Comparison of ENCODE assay signal across 8 mouse cellular contexts in genomic region chr13:113031351-113031750, GRCm38 (mm10). TPM values are rescaled to one million over a fixed set of nuclear protein-coding genes. Genes with fewer than 3 reads are reported as not detected.
A peak's percentile ranks its signal among the peaks of the same experiment; 100 is the strongest.
DNase-seq lines count a peak whose midpoint lies in the region; ATAC-seq and TF ChIP-seq lines count a peak whose summit lies in the region.
"Had no signal": no experiment of that assay in that cellular context is flagged by ENCODE, and none has a peak within 500 bp of the region (broad histone marks: within the 10 kb centered on the region; RNA-seq: fewer than 3 reads in every experiment).

No protein-coding gene starts in this region.

- no peaks in the 10 kb centered on the region; the same call in 1 of the 2 replicates for H3K4me1 ChIP-seq in forebrain, embryonic 11.5 days (replicated peaks; ENCODE audit: control insufficient read depth, insufficient read depth, low read length)
- H3K4me1 ChIP-seq in limb, embryonic 14.5 days (ENCODE audit: control insufficient read depth, insufficient read depth, low read length) = peaks cover 6% of the 10 kb centered on the region; the same call in 1 of the 2 replicates

- TF ChIP-seq CTCF in gastrocnemius, adult 2 months (IDR thresholded peaks at IDR 0.05) = no peak

- H3K4me3 ChIP-seq in forebrain, embryonic 11.5 days (ENCODE audit: low read depth, low read length) = peak overlapping the region; percentile 42
- H3K4me3 ChIP-seq in limb, embryonic 14.5 days (replicated peaks; ENCODE audit: low read length) = peak overlapping the region; percentile 51
- H3K4me3 ChIP-seq in gastrocnemius, adult 2 months = no peak overlapping the region

- peaks cover 39% of the 10 kb centered on the region for H3K27me3 ChIP-seq in forebrain, embryonic 11.5 days (ENCODE audit: control insufficient read depth, insufficient read depth, low read length)
- H3K27me3 ChIP-seq in limb, embryonic 14.5 days (ENCODE audit: control insufficient read depth, insufficient read depth, low read length) = peaks cover 32% of the 10 kb centered on the region

- H3K36me3 ChIP-seq in forebrain, embryonic 11.5 days (ENCODE audit: control insufficient read depth, insufficient read depth, low read length) = no peaks in the 10 kb centered on the region
- no peaks in the 10 kb centered on the region for H3K36me3 ChIP-seq in limb, embryonic 14.5 days (ENCODE audit: control insufficient read depth, insufficient read depth, low read length)

- no peak for TF ChIP-seq POLR2A in limb, embryonic 14.5 days (IDR thresholded peaks at IDR 0.05; ENCODE audit: borderline replicate concordance, extremely low read depth, insufficient read depth, insufficient read length)

- intact Hi-C loops in gastrocnemius, adult 2 months (cut with DNase I) = loop anchor here (10.0 kb wide), 1 partner anchor 357 kb away; no protein-coding TSS in a partner anchor

- no peaks in the 10 kb centered on the region for H3K9me3 ChIP-seq in forebrain, embryonic 11.5 days (ENCODE audit: control insufficient read depth, low read length)
- no peaks in the 10 kb centered on the region for H3K9me3 ChIP-seq in limb, embryonic 14.5 days (ENCODE audit: control insufficient read depth, low read length)

- peak overlapping the region; percentile 64; the same call in 1 of the 2 replicates for H3K9ac ChIP-seq in forebrain, embryonic 11.5 days (ENCODE audit: low read length)
- H3K9ac ChIP-seq in limb, embryonic 14.5 days (ENCODE audit: low read depth, low read length, severe bottlenecking) = peak overlapping the region; percentile 55; the same call in 1 of the 2 replicates

- no peak overlapping the region for H3K27ac ChIP-seq in forebrain, embryonic 11.5 days (ENCODE audit: low read depth, low read length)
- H3K27ac ChIP-seq in limb, embryonic 14.5 days (replicated peaks; ENCODE audit: low read depth, low read length) = no peak overlapping the region
- no peak overlapping the region for H3K27ac ChIP-seq in gastrocnemius, adult 2 months
- H3K27ac ChIP-seq: left cerebral cortex, adult 2 months had no signal

- peak; percentile 18 for DNase-seq in right cerebral cortex, adult 18-20 months
- DNase-seq in right cerebral cortex, postnatal 4 days = no peak
- no peak for DNase-seq in forebrain, embryonic 11.5 days (ENCODE audit: low spot score)
- no peak for DNase-seq in limb, embryonic 14.5 days (ENCODE audit: low spot score)
- DNase-seq in Muller cell, postnatal 12 days (ENCODE audit: inconsistent ontology term) = no peak
- no peak for DNase-seq in layer of hippocampus, adult 9-10 months (ENCODE audit: low spot score)
- no peak for DNase-seq in gastrocnemius, adult 2 months

- peak overlapping the region; percentile 87 for H3K4me2 ChIP-seq in forebrain, embryonic 11.5 days (ENCODE audit: low read depth, low read length, severe bottlenecking)
- H3K4me2 ChIP-seq in limb, embryonic 14.5 days (replicated peaks; ENCODE audit: low read depth, low read length, severe bottlenecking) = peak overlapping the region; percentile 89

- WGBS in forebrain, embryonic 11.5 days = 1% methylated on average over 7 of the region's 7 CpGs
- WGBS in limb, embryonic 14.5 days = under 1% methylated on average over 7 of the region's 7 CpGs

- ATAC-seq in forebrain, embryonic 11.5 days (replicated peaks; ENCODE audit: low FRiP score) = peak; percentile 9
- ATAC-seq in limb, embryonic 14.5 days (ENCODE audit: low FRiP score, low read depth) = no peak

RNA-seq across cellular contexts. Expression of gene Cdc20b, which starts 3.6 kb away (rescaled TPM):
- polyA plus RNA-seq in forebrain, embryonic 11.5 days (2014; fragmentation: Nextera tagmentation; extraction: Ambion mirVana) = 0.57 and 0.73 TPM in 2 replicates
- polyA plus RNA-seq in limb, embryonic 14.5 days (2012; rRNA removed) = 0.04 TPM in 1 of 2 replicates, not detected in the other
- not detected in 2 replicates for polyA plus RNA-seq in limb, embryonic 14.5 days (2014; fragmentation: Nextera tagmentation; extraction: Ambion mirVana)
- total RNA-seq in gastrocnemius, adult 2 months (2021) = not detected

RNA-seq across cellular contexts. Expression of gene Gpx8, which starts 14.9 kb away (rescaled TPM):
- 89.4 and 92.9 TPM in 2 replicates for polyA plus RNA-seq in forebrain, embryonic 11.5 days (2014; fragmentation: Nextera tagmentation; extraction: Ambion mirVana)
- 76.4 and 132 TPM in 2 replicates for polyA plus RNA-seq in limb, embryonic 14.5 days (2012; rRNA removed)
- 218 and 220 TPM in 2 replicates for polyA plus RNA-seq in limb, embryonic 14.5 days (2014; fragmentation: Nextera tagmentation; extraction: Ambion mirVana)
- 10 to 100 TPM in 1 of 2 experiments, 1 to 10 TPM in 1; 5.5 to 10.6 TPM for total RNA-seq in gastrocnemius, adult 2 months (2021)

RNA-seq across cellular contexts. Expression of gene Mcidas, which starts 37.7 kb away (rescaled TPM):
- polyA plus RNA-seq in forebrain, embryonic 11.5 days (2014; fragmentation: Nextera tagmentation; extraction: Ambion mirVana) = 3.4 TPM in 2 replicates
- not detected in 2 replicates for polyA plus RNA-seq in limb, embryonic 14.5 days (2012; rRNA removed)
- not detected in 2 replicates for polyA plus RNA-seq in limb, embryonic 14.5 days (2014; fragmentation: Nextera tagmentation; extraction: Ambion mirVana)
- total RNA-seq in gastrocnemius, adult 2 months (2021) = not detected

RNA-seq across cellular contexts. Expression of gene Ccno, which starts 43.7 kb away (rescaled TPM):
- polyA plus RNA-seq in forebrain, embryonic 11.5 days (2014; fragmentation: Nextera tagmentation; extraction: Ambion mirVana) = 5.3 and 7.3 TPM in 2 replicates
- 0.60 and 0.80 TPM in 2 replicates for polyA plus RNA-seq in limb, embryonic 14.5 days (2012; rRNA removed)
- polyA plus RNA-seq in limb, embryonic 14.5 days (2014; fragmentation: Nextera tagmentation; extraction: Ambion mirVana) = 0.22 and 0.29 TPM in 2 replicates
- total RNA-seq in gastrocnemius, adult 2 months (2021) = not detected
